Mouse (Mus musculus): ENCODE results near the gene Atp2a2. TPM values are rescaled to one million over a fixed set of nuclear protein-coding genes. Genes with fewer than 3 reads are reported as not detected.

Atp2a2 gene
- polyA plus RNA-seq, 1 experiment = 94.2 TPM

DNA sequence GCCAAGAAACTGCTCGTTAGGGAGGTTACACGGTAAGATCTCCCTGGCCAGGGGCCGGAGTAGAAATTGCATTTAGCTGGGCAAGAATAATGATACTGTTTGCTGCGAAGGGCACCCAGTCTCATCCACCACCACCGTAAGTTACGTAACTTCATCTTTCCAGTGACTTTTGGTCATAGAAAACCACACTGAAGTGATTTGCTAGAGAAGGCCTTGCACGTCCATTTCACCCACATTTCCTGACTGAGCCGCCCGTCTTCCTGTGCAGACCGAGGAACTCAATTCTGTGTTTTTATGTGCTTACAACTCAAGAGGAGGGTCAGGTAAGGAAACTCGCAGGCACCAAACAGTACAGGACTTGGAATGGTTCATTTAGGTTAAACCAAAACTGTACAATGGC, 36.1 kb upstream of the Atp2a2 start:
- H3K27me3 ChIP-seq (replicated peaks; ENCODE audit: control insufficient read depth, insufficient read depth, low read length) = no peaks in the 10 kb centered on the region
- no peak for DNase-seq
- 94% methylated on average over 11 of the region's 11 CpGs for WGBS
- H3K4me1 ChIP-seq (ENCODE audit: control insufficient read depth, insufficient read depth, low read length) = no peaks in the 10 kb centered on the region
- H3K27ac ChIP-seq (ENCODE audit: insufficient read depth, low read depth, low read length) = no peak overlapping the region
- no peak for TF ChIP-seq CTCF (conservative IDR thresholded peaks at IDR 0.05; ENCODE audit: insufficient read depth, insufficient read length, low read depth, low read length)
- TF ChIP-seq POLR2A (IDR thresholded peaks at IDR 0.05; ENCODE audit: low read depth, low read length) = no peak
- no peak overlapping the region for H3K4me3 ChIP-seq (ENCODE audit: insufficient read depth, low read depth, low read length)
- no peaks in the 10 kb centered on the region for H3K36me3 ChIP-seq (ENCODE audit: control insufficient read depth, insufficient read depth, low read length)

DNA sequence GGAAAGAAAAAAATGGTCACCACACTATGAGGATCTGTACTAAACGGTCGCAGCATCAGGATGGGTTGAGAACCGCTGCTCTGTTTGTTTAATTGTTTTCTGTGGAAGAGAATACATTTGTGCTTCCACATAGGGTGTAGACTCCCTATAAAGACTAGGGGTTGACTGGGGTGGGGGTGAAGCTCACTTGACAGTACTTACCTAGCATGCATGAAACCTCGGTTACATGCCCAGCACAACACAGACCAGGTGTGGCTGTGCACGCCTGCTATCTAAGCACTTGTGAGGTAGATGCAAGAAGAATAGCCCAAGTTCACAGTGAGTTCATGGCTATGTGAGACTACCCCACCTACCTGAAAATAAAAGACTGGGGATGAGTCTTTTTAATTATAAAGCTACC, 35.6 kb upstream of the Atp2a2 start:
- WGBS = 97% methylated on average over 5 of the region's 5 CpGs
- no peaks in the 10 kb centered on the region for H3K27me3 ChIP-seq (replicated peaks; ENCODE audit: control insufficient read depth, insufficient read depth, low read length)
- no peak overlapping the region for H3K4me3 ChIP-seq (ENCODE audit: insufficient read depth, low read depth, low read length)
- no peak for DNase-seq
- H3K36me3 ChIP-seq (ENCODE audit: control insufficient read depth, insufficient read depth, low read length) = no peaks in the 10 kb centered on the region
- TF ChIP-seq POLR2A (IDR thresholded peaks at IDR 0.05; ENCODE audit: low read depth, low read length) (no peak), CTCF (conservative IDR thresholded peaks at IDR 0.05; ENCODE audit: insufficient read depth, insufficient read length, low read depth, low read length) (no peak)
- H3K4me1 ChIP-seq (ENCODE audit: control insufficient read depth, insufficient read depth, low read length) = no peaks in the 10 kb centered on the region
- H3K27ac ChIP-seq (ENCODE audit: insufficient read depth, low read depth, low read length) = no peak overlapping the region

DNA sequence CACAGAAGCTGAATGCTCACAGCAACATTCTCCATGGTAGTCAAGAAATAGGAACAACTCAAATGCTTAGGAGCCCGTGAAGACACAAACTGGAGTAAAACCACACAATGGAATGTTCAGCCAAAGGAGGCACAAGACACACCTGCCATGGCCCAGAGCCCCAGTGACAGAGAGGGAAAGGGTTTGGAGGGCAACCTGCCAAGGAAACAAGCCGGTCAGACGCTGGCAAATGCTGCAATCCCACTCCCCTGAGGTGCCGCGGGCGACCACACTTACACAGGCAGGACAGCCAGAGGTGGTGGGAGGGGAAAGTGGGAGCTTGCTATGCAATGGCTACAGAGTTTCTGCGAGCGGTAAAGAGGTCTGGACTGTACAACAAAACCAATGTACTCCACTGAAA, 31.9 kb upstream of the Atp2a2 start:
- TF ChIP-seq POLR2A (IDR thresholded peaks at IDR 0.05; ENCODE audit: low read depth, low read length) (no peak), CTCF (conservative IDR thresholded peaks at IDR 0.05; ENCODE audit: insufficient read depth, insufficient read length, low read depth, low read length) (no peak)
- 65% methylated on average over 8 of the region's 8 CpGs for WGBS
- Histone ChIP-seq H3K36me3 (ENCODE audit: control insufficient read depth, insufficient read depth, low read length) (no peaks in the 10 kb centered on the region), H3K4me1 (ENCODE audit: control insufficient read depth, insufficient read depth, low read length) (peaks cover 14% of the 10 kb centered on the region), H3K27me3 (replicated peaks; ENCODE audit: control insufficient read depth, insufficient read depth, low read length) (no peaks in the 10 kb centered on the region), H3K27ac (ENCODE audit: insufficient read depth, low read depth, low read length) (no peak overlapping the region), H3K4me3 (ENCODE audit: insufficient read depth, low read depth, low read length) (no peak overlapping the region)
- DNase-seq = no peak

DNA sequence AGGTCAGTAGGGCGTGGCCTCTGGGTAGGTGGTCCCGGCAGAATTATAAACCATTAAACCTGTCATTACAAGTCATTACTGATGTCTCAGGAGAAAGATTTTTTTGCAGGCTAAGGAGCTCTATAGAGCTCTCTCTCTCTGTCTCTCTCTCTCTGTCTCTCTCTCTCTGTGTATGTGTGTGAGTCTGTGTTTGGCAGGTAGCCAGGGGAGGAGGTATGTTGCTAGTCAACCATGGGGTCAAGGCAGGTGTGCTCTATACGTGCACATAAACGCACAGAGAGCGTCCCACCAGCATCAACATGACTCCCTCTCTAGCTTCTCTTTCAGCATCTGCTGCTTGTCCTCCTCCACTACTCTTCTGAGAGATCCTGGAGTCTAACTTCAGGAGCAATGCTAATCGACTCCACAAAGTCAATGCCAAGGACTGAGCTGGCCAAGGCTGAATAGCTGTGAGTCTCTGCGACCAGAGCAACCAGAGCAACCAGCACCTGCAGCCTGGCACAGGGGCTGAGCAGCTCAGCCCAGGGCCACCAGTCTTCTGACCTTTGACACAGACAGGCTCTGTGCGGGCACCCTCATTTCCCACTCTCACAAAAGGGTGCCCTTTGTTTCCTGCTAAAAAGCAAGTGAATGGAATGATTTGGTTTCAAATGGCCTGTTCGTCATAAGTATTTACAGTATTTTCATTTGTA, 28.0 kb upstream of the Atp2a2 start:
- no peak for TF ChIP-seq POLR2A (IDR thresholded peaks at IDR 0.05; ENCODE audit: low read depth, low read length)
- TF ChIP-seq CTCF (conservative IDR thresholded peaks at IDR 0.05; ENCODE audit: insufficient read depth, insufficient read length, low read depth, low read length) = no peak
- Histone ChIP-seq H3K36me3 (ENCODE audit: control insufficient read depth, insufficient read depth, low read length) (no peaks in the 10 kb centered on the region), H3K27ac (ENCODE audit: insufficient read depth, low read depth, low read length) (peak overlapping the region; percentile 36; the same call in 1 of the 2 replicates), H3K27me3 (replicated peaks; ENCODE audit: control insufficient read depth, insufficient read depth, low read length) (no peaks in the 10 kb centered on the region), H3K4me3 (ENCODE audit: insufficient read depth, low read depth, low read length) (no peak overlapping the region), H3K4me1 (ENCODE audit: control insufficient read depth, insufficient read depth, low read length) (peaks cover 48% of the 10 kb centered on the region)
- peak; percentile 42 for DNase-seq
- 37% methylated on average over 9 of the region's 9 CpGs for WGBS

DNA sequence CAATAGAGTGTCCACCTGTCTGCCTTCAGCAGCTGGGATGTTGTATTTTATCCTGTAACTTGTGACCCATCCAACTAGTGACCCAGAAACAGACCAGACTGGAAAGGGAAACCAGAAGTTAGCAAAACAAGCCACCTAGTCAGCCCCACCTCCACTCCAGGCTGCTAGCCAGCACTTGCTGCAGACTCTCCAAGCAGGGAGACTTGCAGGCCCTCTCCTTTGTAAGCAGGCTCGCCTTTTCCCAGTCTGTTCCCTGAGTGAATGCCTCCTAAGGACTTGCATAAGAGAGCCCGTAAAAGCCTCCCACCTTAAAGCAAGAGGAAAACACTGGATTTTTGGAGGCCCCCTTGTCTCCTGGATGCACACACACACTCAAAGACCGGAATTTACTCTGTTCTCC, 27.3 kb upstream of the Atp2a2 start:
- DNase-seq = peak; percentile 95
- Histone ChIP-seq H3K27me3 (replicated peaks; ENCODE audit: control insufficient read depth, insufficient read depth, low read length) (no peaks in the 10 kb centered on the region), H3K27ac (ENCODE audit: insufficient read depth, low read depth, low read length) (peak overlapping the region; percentile 72), H3K4me1 (ENCODE audit: control insufficient read depth, insufficient read depth, low read length) (peaks cover 55% of the 10 kb centered on the region), H3K4me3 (ENCODE audit: insufficient read depth, low read depth, low read length) (no peak overlapping the region), H3K36me3 (ENCODE audit: control insufficient read depth, insufficient read depth, low read length) (no peaks in the 10 kb centered on the region)
- TF ChIP-seq CTCF (conservative IDR thresholded peaks at IDR 0.05; ENCODE audit: insufficient read depth, insufficient read length, low read depth, low read length) (no peak), POLR2A (IDR thresholded peaks at IDR 0.05; ENCODE audit: low read depth, low read length) (no peak)
- WGBS = 38% methylated on average over 3 of the region's 3 CpGs

DNA sequence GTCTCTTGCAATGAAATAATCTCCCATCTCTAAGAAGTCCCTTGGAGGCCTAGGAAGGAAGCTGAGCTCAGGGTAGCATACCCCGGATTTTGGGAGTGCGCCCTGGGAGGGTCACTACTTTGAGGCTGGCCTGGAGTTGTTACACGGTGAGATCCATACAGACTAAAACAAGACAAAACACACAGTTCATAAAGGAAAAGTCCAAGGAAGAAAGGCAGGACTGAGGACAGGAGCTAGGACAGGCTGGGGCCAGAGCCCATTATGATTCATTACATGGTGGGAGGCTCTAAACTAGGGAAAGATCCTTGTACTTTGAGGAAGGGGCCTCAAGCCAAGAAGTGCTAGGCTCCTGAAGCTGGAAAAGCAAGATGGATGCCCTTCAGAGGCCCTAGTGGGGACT, 26.6 kb upstream of the Atp2a2 start:
- Histone ChIP-seq H3K27ac (ENCODE audit: insufficient read depth, low read depth, low read length) (peak overlapping the region; percentile 72), H3K4me3 (ENCODE audit: insufficient read depth, low read depth, low read length) (no peak overlapping the region), H3K27me3 (replicated peaks; ENCODE audit: control insufficient read depth, insufficient read depth, low read length) (no peaks in the 10 kb centered on the region), H3K4me1 (ENCODE audit: control insufficient read depth, insufficient read depth, low read length) (peaks cover 60% of the 10 kb centered on the region), H3K36me3 (ENCODE audit: control insufficient read depth, insufficient read depth, low read length) (no peaks in the 10 kb centered on the region)
- no peak for DNase-seq
- WGBS = 62% methylated on average over 3 of the region's 3 CpGs
- TF ChIP-seq CTCF (conservative IDR thresholded peaks at IDR 0.05; ENCODE audit: insufficient read depth, insufficient read length, low read depth, low read length) = no peak
- no peak for TF ChIP-seq POLR2A (IDR thresholded peaks at IDR 0.05; ENCODE audit: low read depth, low read length)

DNA sequence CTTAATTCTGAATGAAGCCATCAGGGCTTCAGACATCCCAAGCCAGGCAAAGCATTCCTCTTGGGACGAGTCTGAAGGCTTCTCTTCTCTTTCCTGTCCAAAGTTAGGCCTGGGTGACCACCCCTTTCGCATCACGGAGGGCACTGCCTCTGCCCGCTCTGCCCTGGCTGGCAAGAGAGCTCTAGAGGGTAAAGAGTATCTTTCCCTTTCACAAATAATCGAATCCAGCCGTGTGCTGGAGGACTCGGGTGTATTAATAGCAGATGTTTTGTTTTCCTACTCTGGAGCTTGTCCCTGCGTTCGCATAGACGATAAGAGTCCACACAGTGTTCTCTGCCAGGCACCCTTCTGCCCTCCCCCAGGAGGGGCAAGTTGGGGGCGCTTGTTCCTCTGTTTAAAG, 25.7 kb upstream of the Atp2a2 start:
- Histone ChIP-seq H3K27me3 (replicated peaks; ENCODE audit: control insufficient read depth, insufficient read depth, low read length) (no peaks in the 10 kb centered on the region), H3K4me1 (ENCODE audit: control insufficient read depth, insufficient read depth, low read length) (peaks cover 60% of the 10 kb centered on the region), H3K27ac (ENCODE audit: insufficient read depth, low read depth, low read length) (peak overlapping the region; percentile 72), H3K4me3 (ENCODE audit: insufficient read depth, low read depth, low read length) (no peak overlapping the region), H3K36me3 (ENCODE audit: control insufficient read depth, insufficient read depth, low read length) (no peaks in the 10 kb centered on the region)
- no peak for DNase-seq
- TF ChIP-seq CTCF (conservative IDR thresholded peaks at IDR 0.05; ENCODE audit: insufficient read depth, insufficient read length, low read depth, low read length) (no peak), POLR2A (IDR thresholded peaks at IDR 0.05; ENCODE audit: low read depth, low read length) (no peak)
- WGBS = 32% methylated on average over 11 of the region's 11 CpGs

All from kidney, adult 2 months (tissue).